Mouse (Mus musculus) intestine, embryonic 16.5 days (tissue): ENCODE data around the gene Ppp1r36. TPM values are rescaled to one million over a fixed set of nuclear protein-coding genes. Genes with fewer than 3 reads are reported as not detected.

Experiments
- polyA plus RNA-seq: library from polyadenylated mRNA; unstranded; fragments of >200 nt; fragmentation: Nextera tagmentation; extraction: Ambion mirVana; gene quantifications from 2 replicates; pipeline ENCODE4 v1.2.1, GENCODE M21; 2015

The Ppp1r36 gene
- polyA plus RNA-seq, 1 experiment from 2014 or later, result 1.5 TPM

Other genes with a start within 250 kb of the Ppp1r36 start
- 0.04 and 0.05 TPM in 2 replicates for gene Esr2, start 240.3 kb upstream of the Ppp1r36 start, polyA plus RNA-seq
- 0.06 TPM in 1 of 2 replicates, not detected in the other for gene Tex21, start 170.8 kb upstream of the Ppp1r36 start, polyA plus RNA-seq
- gene Mthfd1, start 162.2 kb upstream of the Ppp1r36 start, polyA plus RNA-seq, result 93.6 and 98.8 TPM in 2 replicates
- 2.6 and 2.8 TPM in 2 replicates for gene Akap5, start 92.6 kb upstream of the Ppp1r36 start, polyA plus RNA-seq
- gene Zbtb25, start 47.9 kb upstream of the Ppp1r36 start, polyA plus RNA-seq, result 8.8 and 9.4 TPM in 2 replicates
- 5.4 and 5.6 TPM in 2 replicates for gene Zbtb1, start 47.3 kb upstream of the Ppp1r36 start, polyA plus RNA-seq
- gene Hspa2, start 13.4 kb upstream of the Ppp1r36 start, polyA plus RNA-seq, result 11.6 and 12.5 TPM in 2 replicates
- gene Plekhg3, start 113.4 kb downstream of the Ppp1r36 start, polyA plus RNA-seq, result 8.8 and 9.3 TPM in 2 replicates